Mouse (Mus musculus) bone marrow macrophage, adult 2 months (primary cell): ENCODE measurements around the gene Grik4.

Source experiments
- CTCF ChIP-seq: IDR thresholded peaks from 2 replicates; pipeline ENCODE4 v1.5.1; 2012; ENCODE audit warnings: low read depth, mild to moderate bottlenecking, low read length, moderate library complexity
- POLR2A ChIP-seq: IDR thresholded peaks from 2 replicates; pipeline ENCODE4 v1.6.1; 2012; ENCODE audit warnings: mild to moderate bottlenecking, low read depth, low read length, borderline replicate concordance

GRCm38 (mm10) chr9:42512312-42512711 lies 432.0 kb downstream of the Grik4 start:
- TF ChIP-seq CTCF (no peak), POLR2A (no peak)
